Comparison of ENCODE assay signal across 8 mouse cellular contexts in the genomic region with DNA sequence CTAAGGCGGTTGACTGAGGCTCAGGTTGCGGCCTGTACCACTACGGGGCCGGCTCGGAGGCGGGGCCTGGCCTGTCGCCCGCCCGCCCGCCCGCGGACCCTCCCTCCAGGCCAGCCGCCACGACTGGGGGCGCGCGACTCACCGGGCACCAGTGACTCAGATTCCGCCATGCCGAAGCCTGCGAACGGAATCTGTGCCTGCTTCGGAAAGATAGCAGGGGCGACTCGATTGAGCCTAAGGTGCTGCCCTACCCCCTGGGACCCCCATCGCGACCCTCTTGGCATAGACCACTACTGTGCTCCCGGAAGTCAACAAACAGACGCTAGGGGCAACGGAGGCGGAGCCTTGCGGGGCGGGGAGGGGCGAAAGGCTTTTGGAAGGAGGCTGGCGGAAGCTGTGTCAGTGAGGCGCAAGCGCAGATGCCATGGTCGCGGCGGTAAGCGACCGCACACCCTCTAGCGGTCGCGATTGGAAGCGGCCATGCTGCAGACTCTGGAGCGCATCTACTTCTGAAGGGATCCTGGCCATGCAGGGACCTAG. TPM values are rescaled to one million over a fixed set of nuclear protein-coding genes. Genes with fewer than 3 reads are reported as not detected.
DNase-seq lines count a peak whose midpoint lies in the region; ATAC-seq lines count a peak whose summit lies in the region.

A gene (minus strand): TSS at position 511 of the 540 bp plus-strand sequence.

- H3K9ac ChIP-seq in heart, embryonic 15.5 days, result peak within 1 kb of the TSS; percentile 52
- peak within 1 kb of the TSS; percentile 61 for H3K9ac ChIP-seq in liver, embryonic 13.5 days
- H3K9ac ChIP-seq in stomach, embryonic 14.5 days (replicated peaks; ENCODE audit: low read depth, low read length), result 0 out of 2 replicates have a peak within 1 kb of the TSS, but pooled peaks have one; percentile 6

- H3K27me3 ChIP-seq in forebrain, embryonic 10.5 days (ENCODE audit: poor library complexity, severe bottlenecking), result no peaks in the 10 kb centered on the region
- H3K27me3 ChIP-seq in heart, embryonic 15.5 days, result no peaks in the 10 kb centered on the region
- H3K27me3 ChIP-seq in liver, embryonic 13.5 days, result no peaks in the 10 kb centered on the region
- H3K27me3 ChIP-seq in stomach, embryonic 14.5 days (ENCODE audit: control insufficient read depth, insufficient read depth, low read length), result no peaks in the 10 kb centered on the region

- peak; percentile 83 to 89 for DNase-seq in CD8-positive naive resting alpha-beta T cell, adult 2 months (ENCODE audit: low read depth in 2 of 2, low spot score in 2 of 2)
- peak; percentile 71 for DNase-seq in c-Kit-positive CD71-positive TER-119-negative erythroid progenitor cells, embryonic 14.5 days (ENCODE audit: low read depth)
- DNase-seq in forebrain, embryonic 10.5 days (ENCODE audit: extremely low spot score, low spot score), result peak; percentile 87
- peak; percentile 94 for DNase-seq in kidney, postnatal 14 days
- peak; percentile 78 for DNase-seq in liver, embryonic 13.5 days
- peak; percentile 89 to 91 for DNase-seq in natural killer cell, adult 2 months (ENCODE audit: low spot score in 2 of 2)

- H3K4me2 ChIP-seq in heart, embryonic 15.5 days, result peak within 1 kb of the TSS; percentile 53
- H3K4me2 ChIP-seq in liver, embryonic 13.5 days, result peak within 1 kb of the TSS; percentile 55
- H3K4me2 ChIP-seq in stomach, embryonic 14.5 days (replicated peaks; ENCODE audit: low read depth, low read length), result peak within 1 kb of the TSS; percentile 41

- no peaks in the 10 kb centered on the region for H3K9me3 ChIP-seq in forebrain, embryonic 10.5 days
- no peaks in the 10 kb centered on the region for H3K9me3 ChIP-seq in heart, embryonic 15.5 days (replicated peaks)
- no peaks in the 10 kb centered on the region for H3K9me3 ChIP-seq in liver, embryonic 13.5 days (replicated peaks)
- H3K9me3 ChIP-seq in stomach, embryonic 14.5 days (ENCODE audit: control insufficient read depth, low read depth, low read length), result no peaks in the 10 kb centered on the region

- no peaks in the 10 kb centered on the region for H3K36me3 ChIP-seq in forebrain, embryonic 10.5 days (replicated peaks)
- H3K36me3 ChIP-seq in heart, embryonic 15.5 days, result no peaks in the 10 kb centered on the region
- no peaks in the 10 kb centered on the region for H3K36me3 ChIP-seq in liver, embryonic 13.5 days
- H3K36me3 ChIP-seq in stomach, embryonic 14.5 days (ENCODE audit: control insufficient read depth, insufficient read depth, low read length), result no peaks in the 10 kb centered on the region

- peak within 1 kb of the TSS; percentile 61 for H3K4me3 ChIP-seq in forebrain, embryonic 10.5 days
- H3K4me3 ChIP-seq in heart, embryonic 15.5 days, result peak within 1 kb of the TSS; percentile 69
- peak within 1 kb of the TSS; percentile 65 for H3K4me3 ChIP-seq in liver, embryonic 13.5 days (replicated peaks)
- peak within 1 kb of the TSS; percentile 35 for H3K4me3 ChIP-seq in stomach, embryonic 14.5 days (ENCODE audit: low read depth, low read length)

- peak; percentile 99 for ATAC-seq in heart, embryonic 15.5 days (replicated peaks; ENCODE audit: insufficient number of reproducible peaks, insufficient read depth, low FRiP score, low read depth)
- ATAC-seq in liver, embryonic 13.5 days (ENCODE audit: low read depth), result peak; percentile 96
- ATAC-seq in stomach, embryonic 14.5 days (ENCODE audit: insufficient number of reproducible peaks, insufficient read depth, low FRiP score, low read depth), result peak; percentile 99

- 14% methylated on average over 35 of the region's 47 CpGs for WGBS in forebrain, embryonic 10.5 days
- 12% methylated on average over 39 of the region's 47 CpGs for WGBS in heart, embryonic 15.5 days
- WGBS in liver, embryonic 13.5 days (ENCODE audit: insufficient replicate concordance), result 11% methylated on average over 35 of the region's 47 CpGs
- WGBS in stomach, embryonic 14.5 days, result 16% methylated on average over 47 of the region's 47 CpGs

- peak within 1 kb of the TSS; percentile 86 for H3K27ac ChIP-seq in forebrain, embryonic 10.5 days
- H3K27ac ChIP-seq in heart, embryonic 15.5 days, result peak within 1 kb of the TSS; percentile 84
- no peak within 1 kb of the TSS for H3K27ac ChIP-seq in liver, embryonic 13.5 days
- peak within 1 kb of the TSS; percentile 10; the same call in 1 of the 2 replicates for H3K27ac ChIP-seq in stomach, embryonic 14.5 days (ENCODE audit: low read length)

- H3K4me1 ChIP-seq in forebrain, embryonic 10.5 days, result no peaks in the 10 kb centered on the region
- H3K4me1 ChIP-seq in heart, embryonic 15.5 days (replicated peaks), result no peaks in the 10 kb centered on the region
- H3K4me1 ChIP-seq in liver, embryonic 13.5 days (replicated peaks), result no peaks in the 10 kb centered on the region
- no peaks in the 10 kb centered on the region for H3K4me1 ChIP-seq in stomach, embryonic 14.5 days (ENCODE audit: control insufficient read depth, insufficient read depth, low read length)

RNA-seq across cellular contexts. Expression of the gene that starts here (rescaled TPM):
- polyA plus RNA-seq in forebrain, embryonic 10.5 days (2016; fragmentation: Nextera tagmentation; extraction: Ambion mirVana), result 28.4 and 29.2 TPM in 2 replicates
- polyA plus RNA-seq in heart, embryonic 15.5 days (2015; fragmentation: Nextera tagmentation; extraction: Ambion mirVana), result 8.0 and 8.8 TPM in 2 replicates
- 3.3 and 4.3 TPM in 2 replicates for polyA plus RNA-seq in liver, embryonic 13.5 days (2015; fragmentation: Nextera tagmentation; extraction: Ambion mirVana)
- 14.0 and 14.6 TPM in 2 replicates for polyA plus RNA-seq in stomach, embryonic 14.5 days (2014; fragmentation: Nextera tagmentation; extraction: Ambion mirVana)

Comparison
In these comparisons a context has a peak if more than half of its experiments do, and no peak if none do; other contexts are left out.
1. H3K9ac ChIP-seq: peak in every context shown above with its lines; median percentile 61 in liver, embryonic 13.5 days; 52 in heart, embryonic 15.5 days; 6 in stomach, embryonic 14.5 days.